Mouse (Mus musculus) heart, embryonic 11.5 days (tissue): Measurements from ENCODE around the gene Pfkm. TPM values are rescaled to one million over a fixed set of nuclear protein-coding genes. Genes with fewer than 3 reads are reported as not detected.

Source experiments
- ATAC-seq: fragments of 200-750 bp; cut with Nextera tagmentation; replicated peaks from 2 replicates; pipeline ENCODE4 v1.8.0; 2017; ENCODE audit warnings: moderate library complexity; ENCODE audit not compliant: insufficient number of reproducible peaks, low FRiP score, low TSS enrichment
- H3K27ac ChIP-seq: fragments of 300-500 bp; sonication (generic); 2 replicates; pipeline ENCODE4 v1.5.1; 2014; ENCODE audit warnings: mild to moderate bottlenecking, low read depth, low read length
- H3K27me3 ChIP-seq: fragments of 300-500 bp; sonication (generic); 2 replicates; pipeline ENCODE4 v1.6.1; 2014; ENCODE audit warnings: mild to moderate bottlenecking, low read length, mixed read lengths; ENCODE audit not compliant: control insufficient read depth, insufficient read depth
- H3K36me3 ChIP-seq: fragments of 300-500 bp; sonication (generic); 2 replicates; pipeline ENCODE4 v1.6.1; 2014; ENCODE audit warnings: mild to moderate bottlenecking, low read length, moderate library complexity, mixed read lengths; ENCODE audit not compliant: control insufficient read depth, insufficient read depth
- H3K4me1 ChIP-seq: fragments of 300-500 bp; sonication (generic); 2 replicates; pipeline ENCODE4 v1.6.1; 2014; ENCODE audit warnings: low read length; ENCODE audit not compliant: control insufficient read depth, insufficient read depth
- H3K4me2 ChIP-seq: fragments of 300-500 bp; sonication (generic); 2 replicates; pipeline ENCODE4 v1.6.1; 2014; ENCODE audit warnings: mild to moderate bottlenecking, moderate library complexity
- H3K4me3 ChIP-seq: fragments of 300-500 bp; sonication (generic); 2 replicates; pipeline ENCODE4 v1.5.1; 2014; ENCODE audit warnings: low read depth, low read length
- H3K9ac ChIP-seq: fragments of 300-500 bp; sonication (generic); 2 replicates; pipeline ENCODE4 v1.6.1; 2014; ENCODE audit warnings: mild to moderate bottlenecking, low read depth, low read length, moderate library complexity
- H3K9me3 ChIP-seq: fragments of 300-500 bp; sonication (generic); replicated peaks from 2 replicates; pipeline ENCODE4 v1.6.1; 2016; ENCODE audit warnings: low read length; ENCODE audit not compliant: control insufficient read depth
- WGBS: fragments of 180-500 bp; shearing (Covaris S2); extraction: QIAGEN DNeasy Blood & Tissue Kit; methylation state at CpG from one replicate; pipeline ENCODE4 v1.1.7; 2014; ENCODE audit not compliant: insufficient replicate concordance; 5-methylcytosine and 5-hydroxymethylcytosine counted together
- polyA plus RNA-seq: library from polyadenylated mRNA; unstranded; fragments of >200 nt; fragmentation: Nextera tagmentation; extraction: Ambion mirVana; gene quantifications from 2 replicates; pipeline ENCODE4 v1.2.1, GENCODE M21; 2014

Pfkm gene
- polyA plus RNA-seq, 1 experiment from 2014 or later, result 49.3 TPM

GRCm38 (mm10) chr15:98136871-98137270 lies 44.5 kb downstream of the Pfkm start:
- ATAC-seq, result no peak
- Histone ChIP-seq H3K4me2 (no peak overlapping the region), H3K9ac (no peak overlapping the region), H3K4me1 (no peaks in the 10 kb centered on the region), H3K27ac (no peak overlapping the region), H3K4me3 (no peak overlapping the region), H3K9me3 (no peaks in the 10 kb centered on the region), H3K27me3 (no peaks in the 10 kb centered on the region), H3K36me3 (peaks cover 20% of the 10 kb centered on the region)
- WGBS, result 90% methylated on average over 9 of the region's 9 CpGs

GRCm38 (mm10) chr15:98139763-98140162 lies 47.4 kb downstream of the Pfkm start:
- Histone ChIP-seq H3K4me3 (no peak overlapping the region), H3K9me3 (no peaks in the 10 kb centered on the region), H3K9ac (no peak overlapping the region), H3K27ac (no peak overlapping the region), H3K27me3 (no peaks in the 10 kb centered on the region), H3K4me2 (no peak overlapping the region), H3K36me3 (peaks cover 17% of the 10 kb centered on the region), H3K4me1 (peaks cover 6% of the 10 kb centered on the region)
- ATAC-seq, result no peak
- WGBS, result 89% methylated on average over 7 of the region's 7 CpGs

- Histone ChIP-seq H3K9ac (no peak overlapping the region), H3K4me1 (peaks cover 8% of the 10 kb centered on the region), H3K27me3 (no peaks in the 10 kb centered on the region), H3K4me3 (no peak overlapping the region), H3K27ac (no peak overlapping the region), H3K9me3 (no peaks in the 10 kb centered on the region), H3K36me3 (peaks cover 17% of the 10 kb centered on the region), H3K4me2 (no peak overlapping the region)
- ATAC-seq, result no peak
- 91% methylated on average over 5 of the region's 5 CpGs for whole genome bisulfite sequencing
These were observed 48.4 kb downstream of the Pfkm start for GRCm38 (mm10) chr15:98140809-98141208.

GRCm38 (mm10) chr15:98142515-98142914 lies 50.1 kb downstream of the Pfkm start:
- no peak overlapping the region for H3K4me3 ChIP-seq
- no peak overlapping the region for H3K9ac ChIP-seq
- 84% methylated on average over 10 of the region's 10 CpGs for WGBS
- H3K4me2 ChIP-seq, result no peak overlapping the region
- H3K27me3 ChIP-seq, result no peaks in the 10 kb centered on the region
- H3K9me3 ChIP-seq, result no peaks in the 10 kb centered on the region
- no peak overlapping the region for H3K27ac ChIP-seq
- ATAC-seq, result no peak
- H3K36me3 ChIP-seq, result peaks cover 12% of the 10 kb centered on the region
- peaks cover 8% of the 10 kb centered on the region for H3K4me1 ChIP-seq

GRCm38 (mm10) chr15:98144861-98145507 lies 52.6 kb downstream of the Pfkm start:
- peaks cover 8% of the 10 kb centered on the region for H3K36me3 ChIP-seq
- H3K4me1 ChIP-seq, result peaks cover 12% of the 10 kb centered on the region
- peak overlapping the region; percentile 88 for H3K4me3 ChIP-seq
- H3K9me3 ChIP-seq, result no peaks in the 10 kb centered on the region
- WGBS, result 1% methylated on average over 34 of the region's 36 CpGs
- H3K9ac ChIP-seq, result peak overlapping the region; percentile 91
- peak overlapping the region; percentile 82 for H3K27ac ChIP-seq
- peak; percentile 65 for ATAC-seq
- H3K27me3 ChIP-seq, result no peaks in the 10 kb centered on the region
- peak overlapping the region; percentile 79 for H3K4me2 ChIP-seq

GRCm38 (mm10) chr15:98145559-98146181 lies 53.3 kb downstream of the Pfkm start:
- peak overlapping the region; percentile 88 for H3K4me3 ChIP-seq
- no peaks in the 10 kb centered on the region for H3K9me3 ChIP-seq
- H3K36me3 ChIP-seq, result peaks cover 4% of the 10 kb centered on the region
- peak overlapping the region; percentile 79 for H3K4me2 ChIP-seq
- 2% methylated on average over 38 of the region's 38 CpGs for WGBS
- peak overlapping the region; percentile 82 for H3K27ac ChIP-seq
- no peaks in the 10 kb centered on the region for H3K27me3 ChIP-seq
- peak overlapping the region; percentile 91 for H3K9ac ChIP-seq
- peak; percentile 94 for ATAC-seq
- H3K4me1 ChIP-seq, result peaks cover 12% of the 10 kb centered on the region

- ATAC-seq, result no peak
- WGBS, result 75% methylated on average over 3 of the region's 3 CpGs
- no peaks in the 10 kb centered on the region for H3K9me3 ChIP-seq
- no peaks in the 10 kb centered on the region for H3K36me3 ChIP-seq
- H3K9ac ChIP-seq, result no peak overlapping the region
- H3K4me3 ChIP-seq, result no peak overlapping the region
- peaks cover 12% of the 10 kb centered on the region for H3K4me1 ChIP-seq
- H3K27me3 ChIP-seq, result no peaks in the 10 kb centered on the region
- H3K4me2 ChIP-seq, result no peak overlapping the region
- peak overlapping the region; percentile 90 for H3K27ac ChIP-seq
These were observed 56.0 kb downstream of the Pfkm start for GRCm38 (mm10) chr15:98148356-98148755.

- Histone ChIP-seq H3K4me1 (peaks cover 12% of the 10 kb centered on the region), H3K27ac (peak overlapping the region; percentile 90), H3K9me3 (no peaks in the 10 kb centered on the region), H3K27me3 (no peaks in the 10 kb centered on the region), H3K9ac (no peak overlapping the region; the same call in 1 of the 2 replicates), H3K36me3 (no peaks in the 10 kb centered on the region), H3K4me2 (0 out of 2 replicates have a peak overlapping the region, but pooled peaks have one; percentile 36), H3K4me3 (no peak overlapping the region)
- peak; percentile 50 for ATAC-seq
- WGBS, result 41% methylated on average over 10 of the region's 10 CpGs
These were observed 56.8 kb downstream of the Pfkm start for GRCm38 (mm10) chr15:98149166-98149602.
